Mouse (Mus musculus): ENCODE data around the gene Gar1. TPM values are rescaled to one million over a fixed set of nuclear protein-coding genes. Genes with fewer than 3 reads are reported as not detected.

Gene Gar1
- total and polyA plus RNA-seq, 3 experiments, result 45.7 to 381 (median 90.7) TPM

DNA sequence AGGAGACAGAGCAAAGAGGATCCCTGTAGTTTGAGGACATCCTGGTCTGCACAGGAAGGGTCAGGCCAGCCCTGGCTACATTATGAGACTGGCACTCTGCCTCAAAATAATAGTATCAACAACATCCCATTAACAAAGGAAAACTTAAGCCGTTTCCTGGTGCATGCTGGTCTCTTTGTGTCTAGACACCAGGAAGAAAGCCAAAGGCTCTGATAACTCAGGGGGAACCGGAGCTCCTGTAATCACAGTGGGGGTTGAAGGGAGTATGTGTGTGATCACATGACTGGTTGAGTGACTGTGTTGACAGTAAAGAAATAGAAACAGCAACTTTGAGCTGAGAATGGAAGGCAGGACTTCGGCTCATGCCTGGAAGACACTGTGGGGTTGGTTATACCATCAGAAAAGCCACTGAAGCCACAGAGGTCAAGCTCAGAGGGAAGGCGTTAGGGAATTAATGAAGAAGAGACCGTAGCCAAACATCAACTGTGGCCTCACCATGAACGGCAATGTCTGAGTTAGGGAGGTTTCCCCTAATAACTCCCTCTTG is 4.3 kb upstream of the Gar1 start, which contains the start of gene Cfi:
Gene Cfi (plus strand): TSS at position 497 of the 547 bp plus-strand sequence.
- no peak for DNase-seq (ENCODE audit: extremely low read depth)

DNA sequence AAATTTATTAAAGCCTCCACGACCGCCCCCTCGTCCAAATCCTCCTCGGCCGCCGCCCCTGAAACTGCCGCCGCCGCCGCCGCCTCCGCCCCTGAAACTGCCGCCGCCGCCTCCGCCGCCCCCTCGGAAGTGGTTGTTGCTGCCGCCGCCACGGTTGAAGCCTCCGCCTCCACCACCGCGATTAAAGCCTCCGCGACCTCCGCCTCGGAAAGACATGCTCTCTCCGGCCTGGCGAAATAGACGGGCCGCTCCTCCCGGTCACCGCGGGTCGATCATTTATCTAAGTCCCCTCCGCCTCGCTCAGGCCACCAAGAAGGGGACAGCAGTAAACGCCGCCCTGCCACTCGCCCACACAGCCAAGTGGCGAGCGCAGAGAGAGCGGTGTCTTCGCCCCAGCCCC is 570 bp downstream of the Gar1 start:
- H3K27me3 ChIP-seq (replicated peaks), result peaks cover 3% of the 10 kb centered on the region
- no peak for DNase-seq (ENCODE audit: extremely low read depth)

More for the DNA sequence above, 4.3 kb upstream of the Gar1 start, which contains the start of gene Cfi:
- H3K4me2 ChIP-seq (ENCODE audit: insufficient read depth, low read depth, poor library complexity, severe bottlenecking), result peak within 1 kb of the TSS; percentile 59
- peaks cover 3% of the 10 kb centered on the region for H3K27me3 ChIP-seq (replicated peaks)
- H3K79me2 ChIP-seq (replicated peaks; ENCODE audit: control insufficient read depth, extremely low read depth, insufficient read depth, poor library complexity, severe bottlenecking), result peaks cover 3% of the 10 kb centered on the region
- no peak within 1 kb of the TSS for H3K27ac ChIP-seq (ENCODE audit: insufficient read depth, low read depth)
- no peaks in the 10 kb centered on the region for H3K36me3 ChIP-seq (replicated peaks in 1 of 2; ENCODE audit: control insufficient read depth in 1 of 2, insufficient read depth in 1 of 2, low read length in 1 of 2)
- H3K9ac ChIP-seq (ENCODE audit: insufficient read depth, low read depth), result no peak within 1 kb of the TSS
- no peak within 1 kb of the TSS for H3K4me3 ChIP-seq (replicated peaks in 1 of 3; ENCODE audit: low read depth in 2 of 3, low read length in 2 of 3, poor library complexity in 1 of 3)
- H3K4me1 ChIP-seq (ENCODE audit: control insufficient read depth in 1 of 2, insufficient read depth in 2 of 2), result peaks cover 5 to 12% of the 10 kb centered on the region in 2 experiments
- H3K9me3 ChIP-seq (replicated peaks; ENCODE audit: low read length), result no peaks in the 10 kb centered on the region
- no peak for TF ChIP-seq USF1 (IDR thresholded peaks at IDR 0.05; ENCODE audit: low read depth, low read length)
- dilution Hi-C loops (cut with MboI; ENCODE audit: extremely low pct_ligation_motif_present, extremely low pct_unique_long_range_greater_than_20kb, low sequenced_read_pairs) (no loop called here), in situ Hi-C loops (cut with MboI; ENCODE audit: low pct_ligation_motif_present, low pct_unique_long_range_greater_than_20kb, low sequenced_read_pairs) (no loop called here)

GRCm38 (mm10) chr3:129827691-129828090 is 3.5 kb downstream of the Gar1 start:
- H3K79me2 ChIP-seq (replicated peaks; ENCODE audit: control insufficient read depth, extremely low read depth, insufficient read depth, poor library complexity, severe bottlenecking), result peaks cover 41% of the 10 kb centered on the region
- H3K4me2 ChIP-seq (ENCODE audit: insufficient read depth, low read depth, poor library complexity, severe bottlenecking), result no peak overlapping the region
- dilution Hi-C loops (cut with MboI; ENCODE audit: extremely low pct_ligation_motif_present, extremely low pct_unique_long_range_greater_than_20kb, low sequenced_read_pairs) (no loop called here), in situ Hi-C loops (cut with MboI; ENCODE audit: low pct_ligation_motif_present, low pct_unique_long_range_greater_than_20kb, low sequenced_read_pairs) (no loop called here)
- no peak overlapping the region for H3K27ac ChIP-seq (ENCODE audit: insufficient read depth, low read depth)
- no peak overlapping the region for H3K4me3 ChIP-seq (replicated peaks in 1 of 3; ENCODE audit: low read depth in 2 of 3, low read length in 2 of 3, poor library complexity in 1 of 3)
- no peak overlapping the region for H3K9ac ChIP-seq (ENCODE audit: insufficient read depth, low read depth)
- no peak for TF ChIP-seq IRF4 (IDR thresholded peaks at IDR 0.05; ENCODE audit: low read depth, low read length)
- no peak for TF ChIP-seq CTCF (conservative IDR thresholded peaks at IDR 0.05 in 1 of 2, IDR thresholded peaks at IDR 0.05 in 1 of 2; ENCODE audit: low read depth in 2 of 2, low read length in 2 of 2)
- TF ChIP-seq UBTF (IDR thresholded peaks at IDR 0.05; ENCODE audit: low read depth, low read length), result no peak
- TF ChIP-seq ZC3H11A (IDR thresholded peaks at IDR 0.05; ENCODE audit: low read depth, low read length), result no peak
- no peak for TF ChIP-seq MEF2A (IDR thresholded peaks at IDR 0.05; ENCODE audit: borderline replicate concordance, low read depth, low read length)
- TF ChIP-seq MAFK (IDR thresholded peaks at IDR 0.05; ENCODE audit: insufficient replicate concordance, low read length), result no peak
- TF ChIP-seq USF1 (IDR thresholded peaks at IDR 0.05; ENCODE audit: low read depth, low read length), result no peak
- no peak for TF ChIP-seq HCFC1 (IDR thresholded peaks at IDR 0.05; ENCODE audit: low read depth, low read length)
- no peak for TF ChIP-seq CHD1 (IDR thresholded peaks at IDR 0.05; ENCODE audit: low read depth, low read length)
- no peak for TF ChIP-seq POLR2A (IDR thresholded peaks at IDR 0.05; ENCODE audit: low read depth, low read length)
- TF ChIP-seq MAX (IDR thresholded peaks at IDR 0.05; ENCODE audit: low read length), result no peak
- no peak for TF ChIP-seq JUN (IDR thresholded peaks at IDR 0.05; ENCODE audit: insufficient read depth, low read depth, low read length)
- TF ChIP-seq GABPA (IDR thresholded peaks at IDR 0.05; ENCODE audit: insufficient replicate concordance, low read depth, low read length), result no peak
- no peak for TF ChIP-seq JUND (conservative IDR thresholded peaks at IDR 0.05; ENCODE audit: low read depth, low read length)
- TF ChIP-seq ZMIZ1 (IDR thresholded peaks at IDR 0.05; ENCODE audit: low read depth, low read length), result no peak
- TF ChIP-seq PAX5 (IDR thresholded peaks at IDR 0.05; ENCODE audit: low read length), result no peak
- TF ChIP-seq MYC (IDR thresholded peaks at IDR 0.05; ENCODE audit: low read depth, low read length), result no peak
- no peak for TF ChIP-seq RAD21 (IDR thresholded peaks at IDR 0.05; ENCODE audit: low read depth, low read length)
- no peak for TF ChIP-seq NRF1 (IDR thresholded peaks at IDR 0.05; ENCODE audit: low read depth, low read length)
- no peak for DNase-seq (ENCODE audit: extremely low read depth)
- no peaks in the 10 kb centered on the region for H3K9me3 ChIP-seq (replicated peaks; ENCODE audit: low read length)
- H3K4me1 ChIP-seq (ENCODE audit: control insufficient read depth in 1 of 2, insufficient read depth in 2 of 2), result peaks cover 9 to 29% of the 10 kb centered on the region in 2 experiments
- H3K36me3 ChIP-seq (replicated peaks in 1 of 2; ENCODE audit: control insufficient read depth in 1 of 2, insufficient read depth in 1 of 2, low read length in 1 of 2), result peaks cover 36 to 68% of the 10 kb centered on the region in 2 experiments
- no peaks in the 10 kb centered on the region for H3K27me3 ChIP-seq (replicated peaks)

More for the DNA sequence above, 570 bp downstream of the Gar1 start:
- dilution Hi-C loops (cut with MboI; ENCODE audit: extremely low pct_ligation_motif_present, extremely low pct_unique_long_range_greater_than_20kb, low sequenced_read_pairs), result no loop called here
- Histone ChIP-seq H3K4me1 (ENCODE audit: control insufficient read depth in 1 of 2, insufficient read depth in 2 of 2) (peaks cover 13 to 32% of the 10 kb centered on the region in 2 experiments), H3K9me3 (replicated peaks; ENCODE audit: low read length) (no peaks in the 10 kb centered on the region), H3K36me3 (replicated peaks in 1 of 2; ENCODE audit: control insufficient read depth in 1 of 2, insufficient read depth in 1 of 2, low read length in 1 of 2) (peaks cover 19 to 40% of the 10 kb centered on the region in 2 experiments), H3K27ac (ENCODE audit: insufficient read depth, low read depth) (peak overlapping the region; percentile 78), H3K4me2 (ENCODE audit: insufficient read depth, low read depth, poor library complexity, severe bottlenecking) (peak overlapping the region; percentile 76; the same call in 1 of the 2 replicates), H3K79me2 (replicated peaks; ENCODE audit: control insufficient read depth, extremely low read depth, insufficient read depth, poor library complexity, severe bottlenecking) (peaks cover 41% of the 10 kb centered on the region), H3K4me3 (replicated peaks in 1 of 3; ENCODE audit: low read depth in 2 of 3, low read length in 2 of 3, poor library complexity in 1 of 3) (peak overlapping the region; percentile 80 to 99 (median 91)), H3K9ac (ENCODE audit: insufficient read depth, low read depth) (peak overlapping the region; percentile 80)
- in situ Hi-C loops (cut with MboI; ENCODE audit: low pct_ligation_motif_present, low pct_unique_long_range_greater_than_20kb, low sequenced_read_pairs), result no loop called here
- TF ChIP-seq NRF1 (IDR thresholded peaks at IDR 0.05; ENCODE audit: low read depth, low read length), result no peak
- no peak for TF ChIP-seq HCFC1 (IDR thresholded peaks at IDR 0.05; ENCODE audit: low read depth, low read length)
- no peak for TF ChIP-seq ZNF384 (IDR thresholded peaks at IDR 0.05; ENCODE audit: low read depth, low read length)
- no peak for TF ChIP-seq ETS1 (conservative IDR thresholded peaks at IDR 0.05; ENCODE audit: low read depth, low read length)
- TF ChIP-seq MAFK (IDR thresholded peaks at IDR 0.05; ENCODE audit: insufficient replicate concordance, low read length), result no peak
- no peak for TF ChIP-seq MAX (IDR thresholded peaks at IDR 0.05; ENCODE audit: low read length)
- no peak for TF ChIP-seq EP300 (IDR thresholded peaks at IDR 0.05; ENCODE audit: low read length)
- TF ChIP-seq POLR2AphosphoS2 (IDR thresholded peaks at IDR 0.05; ENCODE audit: low read depth, low read length), result no peak
- TF ChIP-seq USF1 (IDR thresholded peaks at IDR 0.05; ENCODE audit: low read depth, low read length), result no peak
- TF ChIP-seq UBTF (IDR thresholded peaks at IDR 0.05; ENCODE audit: low read depth, low read length), result no peak
- TF ChIP-seq NELFE (IDR thresholded peaks at IDR 0.05; ENCODE audit: low read depth, low read length), result no peak
- TF ChIP-seq JUN (IDR thresholded peaks at IDR 0.05; ENCODE audit: insufficient read depth, low read depth, low read length), result no peak
- TF ChIP-seq RAD21 (IDR thresholded peaks at IDR 0.05; ENCODE audit: low read depth, low read length), result no peak
- TF ChIP-seq ELF1 (IDR thresholded peaks at IDR 0.05; ENCODE audit: low read depth, low read length), result no peak
- no peak for TF ChIP-seq POLR2A (IDR thresholded peaks at IDR 0.05; ENCODE audit: low read depth, low read length)
- no peak for TF ChIP-seq ZKSCAN1 (IDR thresholded peaks at IDR 0.05; ENCODE audit: borderline replicate concordance, low read depth, low read length)
- no peak for TF ChIP-seq RCOR1 (conservative IDR thresholded peaks at IDR 0.05; ENCODE audit: low read depth, low read length)
- TF ChIP-seq E2F4 (IDR thresholded peaks at IDR 0.05; ENCODE audit: insufficient replicate concordance, low read depth, low read length), result no peak

Measured in CH12.LX (cell line).